Mouse (Mus musculus) heart, embryonic 13.5 days (tissue): Measurements from ENCODE around the gene Eefsec. TPM values are rescaled to one million over a fixed set of nuclear protein-coding genes. Genes with fewer than 3 reads are reported as not detected.

Source experiments
- ATAC-seq: fragments of 200-750 bp; cut with Nextera tagmentation; 2 replicates; pipeline ENCODE4 v1.8.0; 2017; ENCODE audit warnings: moderate TSS enrichment; ENCODE audit not compliant: insufficient number of reproducible peaks, low FRiP score, low TSS enrichment; ENCODE audit errors: extremely low read depth
- H3K27ac ChIP-seq: fragments of 300-500 bp; sonication (generic); replicated peaks from 2 replicates; pipeline ENCODE4 v1.5.1; 2015; ENCODE audit warnings: moderate library complexity, mild to moderate bottlenecking, inconsistent platforms
- H3K27me3 ChIP-seq: fragments of 300-500 bp; sonication (generic); replicated peaks from 2 replicates; pipeline ENCODE4 v1.6.1; 2015; ENCODE audit warnings: mild to moderate bottlenecking, inconsistent platforms
- H3K36me3 ChIP-seq: fragments of 300-500 bp; sonication (generic); 2 replicates; pipeline ENCODE4 v1.6.1; 2015; ENCODE audit warnings: mild to moderate bottlenecking, inconsistent platforms
- H3K4me1 ChIP-seq: fragments of 300-500 bp; sonication (generic); 2 replicates; pipeline ENCODE4 v1.6.1; 2015; ENCODE audit warnings: inconsistent platforms
- H3K4me2 ChIP-seq: fragments of 300-500 bp; sonication (generic); 2 replicates; pipeline ENCODE4 v1.6.1; 2015; ENCODE audit warnings: inconsistent platforms, mild to moderate bottlenecking, moderate library complexity
- H3K4me3 ChIP-seq: fragments of 300-500 bp; sonication (generic); 2 replicates; pipeline ENCODE4 v1.5.1; 2015; ENCODE audit warnings: moderate library complexity, mild to moderate bottlenecking, inconsistent platforms
- H3K9ac ChIP-seq: fragments of 300-500 bp; sonication (generic); 2 replicates; pipeline ENCODE4 v1.6.1; 2015; ENCODE audit warnings: inconsistent platforms, mild to moderate bottlenecking, moderate library complexity
- H3K9me3 ChIP-seq: fragments of 300-500 bp; sonication (generic); 2 replicates; pipeline ENCODE4 v1.6.1; 2016; ENCODE audit warnings: inconsistent platforms
- WGBS: fragments of 180-500 bp; shearing (Covaris S2); methylation state at CpG from one replicate; pipeline ENCODE4 v1.1.7; 2015; ENCODE audit warnings: mixed read lengths; 5-methylcytosine and 5-hydroxymethylcytosine counted together
- polyA plus RNA-seq: library from polyadenylated mRNA; unstranded; fragments of >200 nt; fragmentation: Nextera tagmentation; extraction: Ambion mirVana; gene quantifications from 2 replicates; pipeline ENCODE4 v1.2.1, GENCODE M21; 2015

Gene Eefsec
- polyA plus RNA-seq, 1 experiment from 2014 or later = 18.6 TPM

GRCm38 (mm10) chr6:88292274-88292909 is 153.9 kb downstream of the Eefsec start:
- 74% methylated on average over 4 of the region's 4 CpGs for WGBS
- ATAC-seq = no peak
- no peak overlapping the region for H3K4me2 ChIP-seq
- H3K9ac ChIP-seq = 0 out of 2 replicates have a peak overlapping the region, but pooled peaks have one; percentile 14
- H3K4me1 ChIP-seq = no peaks in the 10 kb centered on the region
- peaks cover 7% of the 10 kb centered on the region for H3K36me3 ChIP-seq
- no peaks in the 10 kb centered on the region for H3K27me3 ChIP-seq
- no peak overlapping the region for H3K27ac ChIP-seq
- H3K9me3 ChIP-seq = no peaks in the 10 kb centered on the region
- no peak overlapping the region for H3K4me3 ChIP-seq

GRCm38 (mm10) chr6:88290129-88290766 is 156.1 kb downstream of the Eefsec start:
- no peaks in the 10 kb centered on the region for H3K27me3 ChIP-seq
- no peak for ATAC-seq
- no peaks in the 10 kb centered on the region for H3K4me1 ChIP-seq
- WGBS = 80% methylated on average over 6 of the region's 6 CpGs
- H3K9ac ChIP-seq = no peak overlapping the region
- H3K4me3 ChIP-seq = no peak overlapping the region
- no peak overlapping the region for H3K4me2 ChIP-seq
- H3K36me3 ChIP-seq = 0 out of 2 replicates have a peak, but pooled peaks cover 2% of the 10 kb centered on the region
- H3K9me3 ChIP-seq = no peaks in the 10 kb centered on the region
- no peak overlapping the region for H3K27ac ChIP-seq

GRCm38 (mm10) chr6:88278141-88278540 is 168.2 kb downstream of the Eefsec start:
- no peaks in the 10 kb centered on the region for H3K9me3 ChIP-seq
- no peak overlapping the region for H3K27ac ChIP-seq
- H3K36me3 ChIP-seq = no peaks in the 10 kb centered on the region
- WGBS = 84% methylated on average over 2 of the region's 2 CpGs
- ATAC-seq = no peak
- H3K4me1 ChIP-seq = no peaks in the 10 kb centered on the region
- H3K9ac ChIP-seq = no peak overlapping the region
- no peak overlapping the region for H3K4me3 ChIP-seq
- H3K4me2 ChIP-seq = no peak overlapping the region
- H3K27me3 ChIP-seq = no peaks in the 10 kb centered on the region

GRCm38 (mm10) chr6:88277242-88277641 is 169.1 kb downstream of the Eefsec start:
- 86% methylated on average over 4 of the region's 4 CpGs for WGBS
- Histone ChIP-seq H3K27ac (no peak overlapping the region), H3K9me3 (no peaks in the 10 kb centered on the region), H3K9ac (no peak overlapping the region), H3K27me3 (no peaks in the 10 kb centered on the region), H3K4me2 (no peak overlapping the region), H3K36me3 (no peaks in the 10 kb centered on the region), H3K4me3 (no peak overlapping the region), H3K4me1 (no peaks in the 10 kb centered on the region)
- ATAC-seq = no peak

GRCm38 (mm10) chr6:88276221-88276620 is 170.1 kb downstream of the Eefsec start:
- no peaks in the 10 kb centered on the region for H3K36me3 ChIP-seq
- H3K27ac ChIP-seq = no peak overlapping the region
- H3K9me3 ChIP-seq = no peaks in the 10 kb centered on the region
- H3K9ac ChIP-seq = no peak overlapping the region
- H3K27me3 ChIP-seq = no peaks in the 10 kb centered on the region
- H3K4me2 ChIP-seq = no peak overlapping the region
- peaks cover 4% of the 10 kb centered on the region; the same call in 1 of the 2 replicates for H3K4me1 ChIP-seq
- ATAC-seq = no peak
- 61% methylated on average over 4 of the region's 4 CpGs for WGBS
- H3K4me3 ChIP-seq = no peak overlapping the region

- Histone ChIP-seq H3K9me3 (no peaks in the 10 kb centered on the region), H3K4me2 (no peak overlapping the region), H3K4me1 (peaks cover 4% of the 10 kb centered on the region; the same call in 1 of the 2 replicates), H3K4me3 (no peak overlapping the region), H3K9ac (no peak overlapping the region), H3K27me3 (no peaks in the 10 kb centered on the region), H3K36me3 (no peaks in the 10 kb centered on the region), H3K27ac (no peak overlapping the region)
- ATAC-seq = no peak
- 79% methylated on average over 6 of the region's 6 CpGs for WGBS
Measured at GRCm38 (mm10) chr6:88274623-88275022, 171.7 kb downstream of the Eefsec start.

GRCm38 (mm10) chr6:88267970-88268369 is 178.4 kb downstream of the Eefsec start:
- H3K9me3 ChIP-seq = no peaks in the 10 kb centered on the region
- ATAC-seq = no peak
- H3K4me3 ChIP-seq = no peak overlapping the region
- no peak overlapping the region for H3K4me2 ChIP-seq
- H3K27ac ChIP-seq = no peak overlapping the region
- no peaks in the 10 kb centered on the region for H3K27me3 ChIP-seq
- no peak overlapping the region for H3K9ac ChIP-seq
- no peaks in the 10 kb centered on the region for H3K36me3 ChIP-seq
- WGBS = 42% methylated on average over 2 of the region's 2 CpGs
- H3K4me1 ChIP-seq = peaks cover 21% of the 10 kb centered on the region

- WGBS = 51% methylated on average over 3 of the region's 3 CpGs
- no peak overlapping the region for H3K4me3 ChIP-seq
- H3K4me1 ChIP-seq = peaks cover 21% of the 10 kb centered on the region
- no peak overlapping the region for H3K4me2 ChIP-seq
- H3K27ac ChIP-seq = no peak overlapping the region
- no peak for ATAC-seq
- no peak overlapping the region for H3K9ac ChIP-seq
- H3K9me3 ChIP-seq = no peaks in the 10 kb centered on the region
- no peaks in the 10 kb centered on the region for H3K36me3 ChIP-seq
- no peaks in the 10 kb centered on the region for H3K27me3 ChIP-seq
Measured at GRCm38 (mm10) chr6:88267068-88267467, 179.3 kb downstream of the Eefsec start.

GRCm38 (mm10) chr6:88266055-88266454 is 180.3 kb downstream of the Eefsec start:
- peaks cover 17% of the 10 kb centered on the region for H3K4me1 ChIP-seq
- H3K27me3 ChIP-seq = no peaks in the 10 kb centered on the region
- no peaks in the 10 kb centered on the region for H3K9me3 ChIP-seq
- no peak overlapping the region for H3K27ac ChIP-seq
- no peaks in the 10 kb centered on the region for H3K36me3 ChIP-seq
- no peak overlapping the region for H3K9ac ChIP-seq
- no peak overlapping the region for H3K4me2 ChIP-seq
- no peak for ATAC-seq
- H3K4me3 ChIP-seq = no peak overlapping the region
- 68% methylated on average over 3 of the region's 3 CpGs for WGBS

- no peak overlapping the region for H3K9ac ChIP-seq
- no peak overlapping the region for H3K27ac ChIP-seq
- no peak overlapping the region for H3K4me3 ChIP-seq
- no peaks in the 10 kb centered on the region for H3K36me3 ChIP-seq
- no peaks in the 10 kb centered on the region for H3K27me3 ChIP-seq
- ATAC-seq = no peak
- no peaks in the 10 kb centered on the region for H3K9me3 ChIP-seq
- WGBS = 94% methylated on average over 1 of the region's 1 CpGs
- no peak overlapping the region for H3K4me2 ChIP-seq
- H3K4me1 ChIP-seq = peaks cover 17% of the 10 kb centered on the region
Measured at GRCm38 (mm10) chr6:88265355-88265754, 181.0 kb downstream of the Eefsec start.

- Histone ChIP-seq H3K4me3 (no peak overlapping the region), H3K36me3 (no peaks in the 10 kb centered on the region), H3K4me1 (peaks cover 2% of the 10 kb centered on the region), H3K4me2 (no peak overlapping the region), H3K27ac (no peak overlapping the region), H3K9me3 (no peaks in the 10 kb centered on the region), H3K27me3 (no peaks in the 10 kb centered on the region), H3K9ac (no peak overlapping the region)
- WGBS = 63% methylated on average over 9 of the region's 9 CpGs
- 0 out of 2 replicates have a peak, but pooled peaks have one; percentile 24 for ATAC-seq
Measured at GRCm38 (mm10) chr6:88262160-88262559, 184.2 kb downstream of the Eefsec start.

- Histone ChIP-seq H3K9ac (no peak overlapping the region), H3K9me3 (no peaks in the 10 kb centered on the region), H3K4me1 (peaks cover 12% of the 10 kb centered on the region), H3K4me2 (no peak overlapping the region), H3K27ac (no peak overlapping the region), H3K36me3 (no peaks in the 10 kb centered on the region), H3K4me3 (no peak overlapping the region), H3K27me3 (no peaks in the 10 kb centered on the region)
- WGBS = 75% methylated on average over 3 of the region's 3 CpGs
- ATAC-seq = no peak
Measured at GRCm38 (mm10) chr6:88260645-88261044, 185.7 kb downstream of the Eefsec start.
